Mouse (Mus musculus) intestine, postnatal 0 days (tissue): ENCODE measurements at regions not wholly inside any gene's neighbourhood (a gene's known extent, or its start where the extent isn't known, plus 50 kb on each side); places are given as distances from the start of the nearest gene placed in this dataset.

Source experiments
- ATAC-seq: fragments of 200-750 bp; cut with Nextera tagmentation; 2 replicates; pipeline ENCODE4 v1.8.0; 2017; ENCODE audit warnings: mild to moderate bottlenecking, moderate TSS enrichment, moderate library complexity
- H3K27ac ChIP-seq: fragments of 300-500 bp; sonication (generic); 2 replicates; pipeline ENCODE4 v1.5.1; 2014; ENCODE audit warnings: mild to moderate bottlenecking, low read depth, low read length, moderate library complexity
- H3K27me3 ChIP-seq: fragments of 300-500 bp; sonication (generic); replicated peaks from 2 replicates; pipeline ENCODE4 v1.6.1; 2014; ENCODE audit warnings: low read length, mixed read lengths; ENCODE audit not compliant: control insufficient read depth, insufficient read depth
- H3K36me3 ChIP-seq: fragments of 300-500 bp; sonication (generic); 2 replicates; pipeline ENCODE4 v1.6.1; 2014; ENCODE audit warnings: mild to moderate bottlenecking, moderate library complexity; ENCODE audit not compliant: control insufficient read depth, insufficient read depth
- H3K4me1 ChIP-seq: fragments of 300-500 bp; sonication (generic); replicated peaks from 2 replicates; pipeline ENCODE4 v1.6.1; 2014; ENCODE audit warnings: antibody characterized with exemption, low read length, mixed read lengths; ENCODE audit not compliant: control insufficient read depth, insufficient read depth
- H3K4me2 ChIP-seq: fragments of 300-500 bp; sonication (generic); replicated peaks from 2 replicates; pipeline ENCODE4 v1.6.1; 2014; ENCODE audit warnings: low read depth, mild to moderate bottlenecking, moderate library complexity
- H3K4me3 ChIP-seq: fragments of 300-500 bp; sonication (generic); 2 replicates; pipeline ENCODE4 v1.5.1; 2014; ENCODE audit warnings: low read depth, low read length
- H3K9ac ChIP-seq: fragments of 300-500 bp; sonication (generic); 2 replicates; pipeline ENCODE4 v1.6.1; 2014; ENCODE audit warnings: mild to moderate bottlenecking, low read depth, low read length
- H3K9me3 ChIP-seq: fragments of 300-500 bp; sonication (generic); 2 replicates; pipeline ENCODE4 v1.6.1; 2016; ENCODE audit warnings: mixed run types; ENCODE audit not compliant: control insufficient read depth
- CTCF ChIP-seq: sonication (generic); IDR thresholded peaks from 2 replicates; pipeline ENCODE4 v1.5.1; 2016; ENCODE audit warnings: low read depth, mild to moderate bottlenecking, control low read depth, antibody characterized with exemption, moderate library complexity
- WGBS: fragments of 180-500 bp; shearing (Covaris S2); extraction: QIAGEN DNeasy Blood & Tissue Kit; methylation state at CpG from one replicate; pipeline ENCODE4 v1.1.7; 2014; 5-methylcytosine and 5-hydroxymethylcytosine counted together

GRCm38 (mm10) chr12:114562978-114563377 lies 1019.3 kb downstream of the Adam6a start:
- TF ChIP-seq CTCF, result no peak
- H3K27ac ChIP-seq, result no peak overlapping the region
- H3K4me1 ChIP-seq, result no peaks in the 10 kb centered on the region
- H3K36me3 ChIP-seq, result no peaks in the 10 kb centered on the region
- H3K27me3 ChIP-seq, result no peaks in the 10 kb centered on the region
- no peak for ATAC-seq
- H3K4me2 ChIP-seq, result no peak overlapping the region
- no peaks in the 10 kb centered on the region for H3K9me3 ChIP-seq
- H3K9ac ChIP-seq, result no peak overlapping the region
- WGBS, result 44% methylated on average over 5 of the region's 5 CpGs
- H3K4me3 ChIP-seq, result no peak overlapping the region

GRCm38 (mm10) chr12:114563683-114564082 lies 1020.0 kb downstream of the Adam6a start:
- H3K27me3 ChIP-seq, result no peaks in the 10 kb centered on the region
- WGBS, result 54% methylated on average over 1 of the region's 1 CpGs
- H3K4me2 ChIP-seq, result no peak overlapping the region
- no peaks in the 10 kb centered on the region for H3K4me1 ChIP-seq
- H3K27ac ChIP-seq, result no peak overlapping the region
- TF ChIP-seq CTCF, result no peak
- no peak overlapping the region for H3K4me3 ChIP-seq
- no peaks in the 10 kb centered on the region for H3K9me3 ChIP-seq
- H3K36me3 ChIP-seq, result no peaks in the 10 kb centered on the region
- no peak overlapping the region for H3K9ac ChIP-seq
- ATAC-seq, result no peak

GRCm38 (mm10) chr12:114564329-114564728 lies 1020.6 kb downstream of the Adam6a start:
- ATAC-seq, result no peak
- WGBS, result 62% methylated on average over 2 of the region's 2 CpGs
- H3K9me3 ChIP-seq, result no peaks in the 10 kb centered on the region

GRCm38 (mm10) chr12:114583371-114583770 lies 1039.7 kb downstream of the Adam6a start:
- WGBS, result 52% methylated on average over 1 of the region's 1 CpGs
- Histone ChIP-seq H3K9ac (no peak overlapping the region), H3K27ac (no peak overlapping the region), H3K4me2 (no peak overlapping the region), H3K36me3 (no peaks in the 10 kb centered on the region), H3K9me3 (no peaks in the 10 kb centered on the region), H3K4me3 (no peak overlapping the region), H3K4me1 (no peaks in the 10 kb centered on the region), H3K27me3 (no peaks in the 10 kb centered on the region)
- no peak for ATAC-seq
- TF ChIP-seq CTCF, result no peak

More at GRCm38 (mm10) chr12:114564329-114564728, 1020.6 kb downstream of the Adam6a start:
- no peaks in the 10 kb centered on the region for H3K27me3 ChIP-seq
- H3K4me1 ChIP-seq, result no peaks in the 10 kb centered on the region
- H3K36me3 ChIP-seq, result no peaks in the 10 kb centered on the region
- no peak overlapping the region for H3K4me3 ChIP-seq
- H3K4me2 ChIP-seq, result no peak overlapping the region
- H3K27ac ChIP-seq, result no peak overlapping the region
- no peak for TF ChIP-seq CTCF
- H3K9ac ChIP-seq, result no peak overlapping the region

- Histone ChIP-seq H3K36me3 (no peaks in the 10 kb centered on the region), H3K27me3 (no peaks in the 10 kb centered on the region), H3K4me3 (no peak overlapping the region), H3K4me1 (no peaks in the 10 kb centered on the region), H3K9ac (no peak overlapping the region), H3K4me2 (no peak overlapping the region), H3K27ac (no peak overlapping the region), H3K9me3 (no peaks in the 10 kb centered on the region)
- no peak for TF ChIP-seq CTCF
- ATAC-seq, result no peak
- WGBS, result 60% methylated on average over 2 of the region's 2 CpGs
These were observed 1043.5 kb downstream of the Adam6a start for GRCm38 (mm10) chr12:114587227-114587626.

- no peak overlapping the region for H3K27ac ChIP-seq
- no peak overlapping the region for H3K4me2 ChIP-seq
- no peaks in the 10 kb centered on the region for H3K4me1 ChIP-seq
- no peaks in the 10 kb centered on the region for H3K27me3 ChIP-seq
- no peak for ATAC-seq
- H3K9ac ChIP-seq, result no peak overlapping the region
- TF ChIP-seq CTCF, result no peak
- 65% methylated on average over 1 of the region's 1 CpGs for WGBS
- no peaks in the 10 kb centered on the region; the same call in 1 of the 2 replicates for H3K9me3 ChIP-seq
- no peak overlapping the region for H3K4me3 ChIP-seq
- no peaks in the 10 kb centered on the region for H3K36me3 ChIP-seq
These were observed 1054.0 kb downstream of the Adam6a start for GRCm38 (mm10) chr12:114597672-114598071.

GRCm38 (mm10) chr12:114609171-114609570 lies 1065.5 kb downstream of the Adam6a start:
- Histone ChIP-seq H3K4me1 (no peaks in the 10 kb centered on the region), H3K36me3 (no peaks in the 10 kb centered on the region), H3K4me3 (no peak overlapping the region), H3K27me3 (no peaks in the 10 kb centered on the region), H3K27ac (no peak overlapping the region), H3K9ac (no peak overlapping the region), H3K9me3 (0 out of 2 replicates have a peak, but pooled peaks cover 5% of the 10 kb centered on the region), H3K4me2 (no peak overlapping the region)
- no peak for TF ChIP-seq CTCF
- no peak for ATAC-seq
